Mouse (Mus musculus) frontal cortex, postnatal 14 days (tissue): Measurements from ENCODE around the gene Anp32a.
A peak's percentile ranks its signal among the peaks of the same experiment; 100 is the strongest.

ENCODE experiments used
- DNase-seq, 2 experiments: peaks; one replicate each; pipeline ENCODE4 v3.0.0; 2022; ENCODE audit warnings: low spot score in 2 of 2

The Anp32a gene

GRCm38 (mm10) chr9:62346388-62346679 lies 5.2 kb downstream of the Anp32a start:
- DNase-seq: no peak

- no peak for DNase-seq
These were observed 6.1 kb downstream of the Anp32a start for GRCm38 (mm10) chr9:62347201-62347600.

- no peak for DNase-seq
These were observed 7.0 kb downstream of the Anp32a start for GRCm38 (mm10) chr9:62348050-62348449.

- DNase-seq: no peak
These were observed 7.4 kb downstream of the Anp32a start for GRCm38 (mm10) chr9:62348467-62348985.

GRCm38 (mm10) chr9:62349250-62349649 lies 8.2 kb downstream of the Anp32a start:
- no peak for DNase-seq

GRCm38 (mm10) chr9:62350721-62351120 lies 9.6 kb downstream of the Anp32a start:
- DNase-seq: no peak

- no peak for DNase-seq
These were observed 10.1 kb downstream of the Anp32a start for GRCm38 (mm10) chr9:62351200-62351599.

GRCm38 (mm10) chr9:62353784-62354183 lies 12.7 kb downstream of the Anp32a start:
- no peak for DNase-seq

- DNase-seq: no peak
These were observed 14.0 kb downstream of the Anp32a start for GRCm38 (mm10) chr9:62354838-62355719.

GRCm38 (mm10) chr9:62355763-62356162 lies 14.7 kb downstream of the Anp32a start:
- no peak for DNase-seq

- no peak for DNase-seq
These were observed 16.5 kb downstream of the Anp32a start for GRCm38 (mm10) chr9:62357593-62357992.

- no peak for DNase-seq
These were observed 17.8 kb downstream of the Anp32a start for GRCm38 (mm10) chr9:62358851-62359250.

- no peak for DNase-seq
These were observed 19.8 kb downstream of the Anp32a start for GRCm38 (mm10) chr9:62360889-62361288.

GRCm38 (mm10) chr9:62362835-62363385 lies 21.8 kb downstream of the Anp32a start:
- no peak for DNase-seq

- peak; percentile 83 to 86 for DNase-seq
These were observed 22.5 kb downstream of the Anp32a start for GRCm38 (mm10) chr9:62363619-62364018.

GRCm38 (mm10) chr9:62364216-62364615 lies 23.1 kb downstream of the Anp32a start:
- no peak for DNase-seq

- no peak for DNase-seq
These were observed 23.7 kb downstream of the Anp32a start for GRCm38 (mm10) chr9:62364831-62365230.

- DNase-seq: no peak
These were observed 24.4 kb downstream of the Anp32a start for GRCm38 (mm10) chr9:62365326-62366080.

- DNase-seq: no peak
These were observed 25.7 kb downstream of the Anp32a start for GRCm38 (mm10) chr9:62366478-62367458.

- DNase-seq: no peak
These were observed 26.5 kb downstream of the Anp32a start for GRCm38 (mm10) chr9:62367510-62368071.
